Mouse (Mus musculus): ENCODE data around the gene Zfp266. TPM values are rescaled to one million over a fixed set of nuclear protein-coding genes. Genes with fewer than 3 reads are reported as not detected.

Zfp266 gene
- total and polyA plus RNA-seq, 2 experiments: 2.7 to 28.6 TPM

DNA sequence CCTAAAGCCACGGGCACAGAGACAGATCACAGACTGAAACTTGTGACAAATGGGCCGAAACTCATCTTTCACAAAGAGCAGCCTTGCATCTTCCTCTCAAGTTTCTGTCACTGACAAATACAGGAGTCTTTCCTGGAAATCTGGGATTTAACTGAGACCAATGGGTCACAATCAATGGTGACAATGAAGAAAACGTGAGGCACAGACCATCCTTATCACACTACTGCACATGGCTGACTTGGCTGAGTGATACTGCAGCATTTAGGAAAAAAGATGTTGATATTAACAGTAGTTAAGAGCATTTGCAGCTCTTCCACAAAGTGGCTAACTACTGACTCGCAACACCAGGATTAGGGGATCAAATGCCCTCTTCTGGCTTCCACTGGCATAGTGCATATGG lies 9.6 kb downstream of the Zfp266 start:
- WGBS: 94% methylated on average over 4 of the region's 4 CpGs
- no peaks in the 10 kb centered on the region for H3K4me1 ChIP-seq (ENCODE audit: control insufficient read depth, insufficient read depth, low read length)
- peaks cover 26% of the 10 kb centered on the region for H3K79me2 ChIP-seq (ENCODE audit: control insufficient read depth, insufficient read depth, low read length)
- no peak overlapping the region for H3K9ac ChIP-seq (ENCODE audit: low read depth, low read length)
- TF ChIP-seq CTCF (IDR thresholded peaks at IDR 0.05; ENCODE audit: low read depth, low read length) (no peak), POLR2A (IDR thresholded peaks at IDR 0.05; ENCODE audit: extremely low read depth, insufficient read depth, low read length) (no peak)
- H3K27ac ChIP-seq (replicated peaks; ENCODE audit: insufficient read depth, low read depth, low read length): no peak overlapping the region
- H3K4me3 ChIP-seq (ENCODE audit: insufficient read depth, low read depth, low read length): no peak overlapping the region
- no peak for DNase-seq (ENCODE audit: extremely low read depth, low read depth, low spot score)
- H3K27me3 ChIP-seq (ENCODE audit: control insufficient read depth, insufficient read depth, low read length): no peaks in the 10 kb centered on the region
- H3K36me3 ChIP-seq (ENCODE audit: control insufficient read depth, insufficient read depth, low read length): peaks cover 21% of the 10 kb centered on the region

DNA sequence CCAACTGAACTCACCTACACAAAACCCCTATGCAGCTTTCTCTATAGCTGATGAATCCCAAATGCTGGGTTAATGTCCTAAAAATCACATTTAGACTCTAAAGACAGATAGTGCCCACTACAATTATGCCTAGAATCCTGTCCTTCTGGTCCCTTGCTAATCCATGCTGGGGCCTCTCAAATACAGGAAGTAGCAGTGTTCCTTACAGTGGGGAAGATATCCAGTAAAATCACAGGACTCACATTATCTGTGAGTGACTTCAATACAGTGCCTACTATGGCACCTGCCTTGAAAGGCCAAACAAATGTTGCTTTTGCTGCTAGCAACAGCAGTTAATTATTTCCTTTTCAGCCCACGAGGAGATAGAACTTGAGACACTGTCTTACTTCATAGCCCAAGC lies 10.9 kb downstream of the Zfp266 start:
- Histone ChIP-seq H3K9ac (ENCODE audit: low read depth, low read length) (no peak overlapping the region), H3K27ac (replicated peaks; ENCODE audit: insufficient read depth, low read depth, low read length) (no peak overlapping the region)
- 20% methylated on average over 1 of the region's 1 CpGs for WGBS

DNA sequence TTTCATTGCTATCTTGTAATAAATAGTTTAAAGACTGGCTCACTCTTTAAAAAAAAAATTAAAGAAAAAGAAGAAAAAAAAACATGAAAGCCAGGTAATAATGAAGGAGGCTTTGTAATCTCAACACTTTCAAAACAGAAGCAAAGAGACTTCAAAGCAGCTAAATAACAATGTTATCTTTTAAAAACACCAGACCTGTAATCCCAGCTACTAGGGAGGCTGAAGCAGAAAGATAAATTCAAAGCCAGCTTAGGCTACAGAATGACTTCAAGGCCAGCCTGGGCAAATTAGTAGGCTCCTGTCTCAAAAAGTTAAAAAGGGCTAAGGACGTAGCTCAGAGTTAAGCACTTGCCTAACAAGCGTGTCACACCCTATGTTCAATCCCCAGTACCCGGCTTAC lies 11.5 kb downstream of the Zfp266 start:
- Histone ChIP-seq H3K36me3 (ENCODE audit: control insufficient read depth, insufficient read depth, low read length) (peaks cover 27% of the 10 kb centered on the region), H3K27ac (replicated peaks; ENCODE audit: insufficient read depth, low read depth, low read length) (no peak overlapping the region), H3K9ac (ENCODE audit: low read depth, low read length) (no peak overlapping the region), H3K4me1 (ENCODE audit: control insufficient read depth, insufficient read depth, low read length) (peaks cover 4% of the 10 kb centered on the region; the same call in 1 of the 2 replicates), H3K4me3 (ENCODE audit: insufficient read depth, low read depth, low read length) (no peak overlapping the region), H3K27me3 (ENCODE audit: control insufficient read depth, insufficient read depth, low read length) (no peaks in the 10 kb centered on the region), H3K79me2 (ENCODE audit: control insufficient read depth, insufficient read depth, low read length) (peaks cover 19% of the 10 kb centered on the region)
- no peak for DNase-seq (ENCODE audit: extremely low read depth, low read depth, low spot score)
- TF ChIP-seq POLR2A (IDR thresholded peaks at IDR 0.05; ENCODE audit: extremely low read depth, insufficient read depth, low read length): no peak
- TF ChIP-seq CTCF (IDR thresholded peaks at IDR 0.05; ENCODE audit: low read depth, low read length): no peak
- WGBS: 97% methylated on average over 3 of the region's 3 CpGs

More for the DNA sequence above, 10.9 kb downstream of the Zfp266 start:
- no peaks in the 10 kb centered on the region for H3K27me3 ChIP-seq (ENCODE audit: control insufficient read depth, insufficient read depth, low read length)
- no peak for TF ChIP-seq CTCF (IDR thresholded peaks at IDR 0.05; ENCODE audit: low read depth, low read length)
- TF ChIP-seq POLR2A (IDR thresholded peaks at IDR 0.05; ENCODE audit: extremely low read depth, insufficient read depth, low read length): no peak
- peaks cover 23% of the 10 kb centered on the region for H3K79me2 ChIP-seq (ENCODE audit: control insufficient read depth, insufficient read depth, low read length)
- no peak overlapping the region for H3K4me3 ChIP-seq (ENCODE audit: insufficient read depth, low read depth, low read length)
- no peak for DNase-seq (ENCODE audit: extremely low read depth, low read depth, low spot score)
- H3K4me1 ChIP-seq (ENCODE audit: control insufficient read depth, insufficient read depth, low read length): no peaks in the 10 kb centered on the region
- H3K36me3 ChIP-seq (ENCODE audit: control insufficient read depth, insufficient read depth, low read length): peaks cover 26% of the 10 kb centered on the region

DNA sequence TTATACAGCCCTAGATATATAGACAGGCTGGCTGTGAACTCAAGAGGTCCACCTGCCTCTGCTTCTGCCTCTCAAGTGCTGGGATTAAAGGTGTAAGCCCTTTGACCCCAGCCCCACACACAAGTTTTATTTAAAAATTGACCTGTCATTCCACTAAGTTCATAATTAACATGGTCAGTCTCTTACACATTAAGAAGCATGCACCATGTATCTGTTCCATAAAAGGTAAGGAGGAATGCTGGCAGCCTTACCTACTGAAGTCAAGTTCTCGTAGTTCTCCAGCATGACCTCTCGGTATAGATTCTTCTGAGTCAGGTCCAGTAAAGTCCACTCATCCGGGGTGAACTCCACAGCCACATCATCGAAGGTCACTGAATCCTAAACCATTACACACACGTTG lies 16.4 kb downstream of the Zfp266 start:
- Histone ChIP-seq H3K9ac (ENCODE audit: low read depth, low read length) (no peak overlapping the region), H3K4me1 (ENCODE audit: control insufficient read depth, insufficient read depth, low read length) (peaks cover 4% of the 10 kb centered on the region; the same call in 1 of the 2 replicates), H3K36me3 (ENCODE audit: control insufficient read depth, insufficient read depth, low read length) (peaks cover 67% of the 10 kb centered on the region), H3K27ac (replicated peaks; ENCODE audit: insufficient read depth, low read depth, low read length) (no peak overlapping the region), H3K4me3 (ENCODE audit: insufficient read depth, low read depth, low read length) (no peak overlapping the region), H3K79me2 (ENCODE audit: control insufficient read depth, insufficient read depth, low read length) (no peaks in the 10 kb centered on the region; the same call in 1 of the 2 replicates), H3K27me3 (ENCODE audit: control insufficient read depth, insufficient read depth, low read length) (no peaks in the 10 kb centered on the region)
- 26% methylated on average over 5 of the region's 5 CpGs for WGBS
- TF ChIP-seq CTCF (IDR thresholded peaks at IDR 0.05; ENCODE audit: low read depth, low read length) (no peak), POLR2A (IDR thresholded peaks at IDR 0.05; ENCODE audit: extremely low read depth, insufficient read depth, low read length) (no peak)
- peak; percentile 38 for DNase-seq (ENCODE audit: extremely low read depth, low read depth, low spot score)

DNA sequence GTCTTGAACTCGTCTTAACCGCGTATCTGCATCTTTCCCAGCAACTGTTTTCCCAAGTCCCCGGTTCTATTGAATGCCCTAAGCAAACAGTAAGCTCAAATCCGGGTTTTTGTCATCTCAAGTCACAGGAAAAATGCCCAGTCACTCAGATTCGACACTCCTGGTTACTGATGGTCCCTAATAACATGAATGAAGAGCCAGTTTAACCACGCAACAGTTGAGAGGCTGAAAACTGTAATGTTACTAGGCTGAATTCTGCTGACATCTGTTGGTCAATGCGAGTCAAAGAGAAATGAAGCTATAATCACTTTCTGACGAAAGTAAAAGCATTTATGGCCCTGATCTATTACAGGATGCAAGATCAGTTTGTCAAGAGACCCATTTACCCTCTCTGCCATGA lies 27.9 kb downstream of the Zfp266 start:
- peaks cover 15% of the 10 kb centered on the region for H3K4me1 ChIP-seq (ENCODE audit: control insufficient read depth, insufficient read depth, low read length)
- peak overlapping the region; percentile 98 for H3K27ac ChIP-seq (replicated peaks; ENCODE audit: insufficient read depth, low read depth, low read length)
- WGBS: under 1% methylated on average over 9 of the region's 9 CpGs
- peak; percentile 58 for DNase-seq (ENCODE audit: extremely low read depth, low read depth, low spot score)
- H3K79me2 ChIP-seq (ENCODE audit: control insufficient read depth, insufficient read depth, low read length): peaks cover 3% of the 10 kb centered on the region; the same call in 1 of the 2 replicates
- H3K9ac ChIP-seq (ENCODE audit: low read depth, low read length): peak overlapping the region; percentile 82
- H3K27me3 ChIP-seq (ENCODE audit: control insufficient read depth, insufficient read depth, low read length): no peaks in the 10 kb centered on the region
- peak overlapping the region; percentile 99 for H3K4me3 ChIP-seq (ENCODE audit: insufficient read depth, low read depth, low read length)
- TF ChIP-seq CTCF (IDR thresholded peaks at IDR 0.05; ENCODE audit: low read depth, low read length) (no peak), POLR2A (IDR thresholded peaks at IDR 0.05; ENCODE audit: extremely low read depth, insufficient read depth, low read length) (no peak)
- peaks cover 20% of the 10 kb centered on the region for H3K36me3 ChIP-seq (ENCODE audit: control insufficient read depth, insufficient read depth, low read length)

DNA sequence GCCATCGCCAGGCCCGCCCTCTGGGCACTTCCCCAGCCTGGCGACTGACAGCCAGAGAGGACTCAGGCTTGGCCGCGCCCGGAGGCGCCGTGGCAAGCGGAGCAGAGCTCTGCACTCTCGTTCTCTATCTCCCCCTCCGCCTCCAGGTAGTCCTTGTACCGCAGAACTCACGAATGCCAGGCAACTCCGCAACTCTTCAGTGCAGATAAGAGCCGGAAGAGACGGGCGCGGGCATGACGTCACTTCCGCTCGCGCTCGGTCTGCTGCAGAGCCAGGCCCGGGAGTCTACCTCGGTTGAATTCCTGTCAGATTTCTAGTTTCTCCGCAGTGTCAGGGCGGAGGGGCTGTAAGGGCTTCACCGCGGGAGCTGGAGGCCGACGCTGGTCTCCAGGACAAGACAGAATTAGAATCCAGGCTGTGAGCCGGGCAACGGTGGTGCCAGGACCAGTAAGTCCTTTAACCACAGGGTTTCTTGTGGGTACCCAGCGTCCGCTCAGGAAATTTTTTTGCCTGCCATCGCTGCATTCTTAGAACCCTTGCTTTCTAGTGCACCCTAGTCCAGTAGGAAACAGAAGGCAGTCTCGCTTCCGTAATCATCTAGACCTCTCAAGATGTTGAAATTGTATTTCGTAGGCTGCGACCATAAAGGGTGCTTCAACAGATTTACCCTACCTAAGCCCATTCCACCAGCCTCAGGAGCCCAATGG lies 28.5 kb downstream of the Zfp266 start, which contains the start of gene Zfp426:
Gene Zfp426 (minus strand): TSS at position 220 of the 707 bp plus-strand sequence.
- H3K79me2 ChIP-seq (ENCODE audit: control insufficient read depth, insufficient read depth, low read length): peaks cover 3% of the 10 kb centered on the region; the same call in 1 of the 2 replicates
- peaks cover 15% of the 10 kb centered on the region for H3K36me3 ChIP-seq (ENCODE audit: control insufficient read depth, insufficient read depth, low read length)
- H3K9ac ChIP-seq (ENCODE audit: low read depth, low read length): peak within 1 kb of the TSS; percentile 98
- H3K4me3 ChIP-seq (ENCODE audit: insufficient read depth, low read depth, low read length): peak within 1 kb of the TSS; percentile 99
- H3K27ac ChIP-seq (replicated peaks; ENCODE audit: insufficient read depth, low read depth, low read length): peak within 1 kb of the TSS; percentile 98
- WGBS: under 1% methylated on average over 40 of the region's 40 CpGs
- peak; percentile 85 for DNase-seq (ENCODE audit: extremely low read depth, low read depth, low spot score)
- no peaks in the 10 kb centered on the region for H3K27me3 ChIP-seq (ENCODE audit: control insufficient read depth, insufficient read depth, low read length)
- TF ChIP-seq CTCF (IDR thresholded peaks at IDR 0.05; ENCODE audit: low read depth, low read length): no peak
- peak; percentile 84 for TF ChIP-seq POLR2A (IDR thresholded peaks at IDR 0.05; ENCODE audit: extremely low read depth, insufficient read depth, low read length)
- peaks cover 15% of the 10 kb centered on the region for H3K4me1 ChIP-seq (ENCODE audit: control insufficient read depth, insufficient read depth, low read length)

Measured in liver, adult 2 months (tissue).